Mouse (Mus musculus): ENCODE results near the gene Car11. TPM values are rescaled to one million over a fixed set of nuclear protein-coding genes. Genes with fewer than 3 reads are reported as not detected.

The Car11 gene
- total and polyA plus RNA-seq, 3 experiments, result 0.77 to 1.5 TPM; not detected in 1

DNA sequence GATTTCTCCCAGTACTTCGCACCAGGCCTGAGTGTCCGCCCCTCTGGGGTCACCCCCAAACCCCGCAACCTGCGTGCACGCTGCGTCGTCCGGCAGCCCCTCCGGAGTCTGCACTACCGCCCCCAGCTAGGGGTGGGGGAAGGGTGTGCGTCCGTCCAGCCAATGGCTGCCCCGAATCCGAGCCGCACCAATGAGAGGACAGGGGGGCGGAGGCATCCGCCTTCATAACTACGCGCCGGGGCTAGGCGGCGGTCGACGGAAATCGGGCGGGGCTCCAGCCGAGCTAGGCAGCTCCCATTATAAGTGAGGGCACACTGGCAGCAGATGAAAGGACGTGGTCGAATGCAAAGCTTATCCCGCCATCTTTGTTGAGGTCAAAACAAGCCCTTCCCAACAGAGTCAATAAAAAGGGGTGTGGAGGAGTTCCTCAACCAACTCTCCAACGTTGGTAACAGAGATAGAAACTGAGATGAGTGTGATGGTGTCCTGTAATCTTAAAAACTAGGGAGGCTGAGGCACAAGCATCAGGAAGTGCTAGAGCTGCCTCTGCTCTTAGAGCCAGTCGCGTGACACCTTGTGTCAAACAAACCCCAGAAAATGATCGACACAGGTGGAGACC lies 15.6 kb downstream of the Car11 start, which contains the start of gene Rpl18 (continued):
- TF ChIP-seq MXI1 (IDR thresholded peaks at IDR 0.05; ENCODE audit: low read depth, low read length) (peak; percentile 73), SIN3A (IDR thresholded peaks at IDR 0.05; ENCODE audit: low read length) (peak; percentile 97), GABPA (IDR thresholded peaks at IDR 0.05; ENCODE audit: low read depth, low read length) (0 out of 2 replicates have a peak, but pooled peaks have one; percentile 30), NELFE (IDR thresholded peaks at IDR 0.05; ENCODE audit: low read depth, low read length) (peak; percentile 47), MAZ (IDR thresholded peaks at IDR 0.05; ENCODE audit: low read depth, low read length) (peak; percentile 94; the same call in 1 of the 2 replicates), ELF1 (IDR thresholded peaks at IDR 0.05; ENCODE audit: low read depth, low read length) (peak; percentile 52; the same call in 1 of the 2 replicates), RCOR1 (IDR thresholded peaks at IDR 0.05; ENCODE audit: low read depth, low read length) (no peak), SMC3 (IDR thresholded peaks at IDR 0.05; ENCODE audit: low read depth, low read length) (no peak), EP300 (IDR thresholded peaks at IDR 0.05; ENCODE audit: low read depth in 1 of 2, low read length in 2 of 2) (no peak), ETS1 (IDR thresholded peaks at IDR 0.05; ENCODE audit: low read depth, low read length) (peak; percentile 73; the same call in 1 of the 2 replicates)

DNA sequence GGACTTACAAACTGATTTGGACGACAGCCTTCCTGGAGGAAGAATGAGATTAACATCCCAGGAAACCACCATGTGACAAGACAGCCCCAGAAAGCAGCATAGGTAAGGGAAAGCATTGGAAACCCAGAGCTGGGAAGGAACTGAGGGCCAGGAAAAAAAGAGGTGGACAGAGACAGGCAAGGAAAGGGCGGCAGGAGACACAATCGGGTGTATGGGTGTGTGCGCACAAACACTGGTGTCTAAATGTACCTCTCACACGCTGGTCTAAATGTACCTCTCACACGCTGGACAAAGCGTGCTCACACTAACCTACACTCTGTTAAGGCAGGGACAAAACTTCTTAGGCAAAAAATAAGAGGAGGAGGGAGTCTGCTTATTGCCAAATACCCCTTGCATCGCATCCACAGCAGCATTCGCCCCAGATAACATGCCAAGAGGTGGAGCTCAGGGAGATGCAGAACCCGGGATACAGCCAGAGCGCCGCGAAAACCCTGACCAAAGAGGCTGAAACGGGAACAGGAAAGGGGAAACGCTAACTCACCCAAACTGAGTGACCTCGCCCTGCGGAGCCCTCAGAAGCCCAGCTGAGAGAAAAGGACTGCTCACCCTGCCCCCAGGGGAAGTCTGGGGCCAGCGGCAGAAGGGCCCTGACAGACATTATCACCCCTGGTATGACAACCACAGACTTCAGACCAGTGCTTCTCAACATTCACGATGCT lies 16.3 kb downstream of the Car11 start:
- H3K27me3 ChIP-seq (ENCODE audit: control insufficient read depth in 1 of 2, insufficient read depth in 2 of 2, low read length in 2 of 2), result no peaks in the 10 kb centered on the region
- peak; percentile 56 for DNase-seq (ENCODE audit: low read depth, low spot score)
- H3K36me3 ChIP-seq (ENCODE audit: control insufficient read depth in 1 of 2, insufficient read depth in 2 of 2, low read length in 2 of 2), result peaks cover 2% of the 10 kb centered on the region in 2 experiments; a peak in 3 of 4 replicates
- H3K4me1 ChIP-seq (ENCODE audit: control insufficient read depth in 1 of 2, insufficient read depth in 2 of 2, low read length in 2 of 2), result peaks cover 0 to 5% of the 10 kb centered on the region in 2 experiments; a peak in 1 of 4 replicates
- peaks cover 48% of the 10 kb centered on the region for H3K79me2 ChIP-seq (ENCODE audit: control insufficient read depth, insufficient read depth, low read length, poor library complexity)
- no peaks in the 10 kb centered on the region for H3K9me3 ChIP-seq (replicated peaks; ENCODE audit: insufficient read depth, low read length)
- TF ChIP-seq MAX (IDR thresholded peaks at IDR 0.05; ENCODE audit: low read length), result 0 out of 2 replicates have a peak, but pooled peaks have one; percentile 19
- TF ChIP-seq MYB (IDR thresholded peaks at IDR 0.05; ENCODE audit: low read depth, low read length), result no peak
- H3K4me3 ChIP-seq (ENCODE audit: control insufficient read depth in 1 of 2, insufficient read depth in 1 of 2, low read depth in 2 of 2, low read length in 2 of 2), result peak overlapping the region; percentile 69 to 71
- peak overlapping the region; percentile 99 for H3K9ac ChIP-seq (ENCODE audit: control insufficient read depth, low read depth, low read length, poor library complexity, severe bottlenecking)
- peak overlapping the region; percentile 96 for H3K27ac ChIP-seq (ENCODE audit: control insufficient read depth, low read depth, low read length)

- H3K4me3 ChIP-seq (ENCODE audit: control insufficient read depth in 1 of 2, insufficient read depth in 1 of 2, low read depth in 2 of 2, low read length in 2 of 2), result peak overlapping the region; percentile 69 to 71
- no peak for DNase-seq (ENCODE audit: low read depth, low spot score)
- H3K9ac ChIP-seq (ENCODE audit: control insufficient read depth, low read depth, low read length, poor library complexity, severe bottlenecking), result peak overlapping the region; percentile 99
- H3K27ac ChIP-seq (ENCODE audit: control insufficient read depth, low read depth, low read length), result peak overlapping the region; percentile 96
- no peaks in the 10 kb centered on the region for H3K27me3 ChIP-seq (ENCODE audit: control insufficient read depth in 1 of 2, insufficient read depth in 2 of 2, low read length in 2 of 2)
- peaks cover 48% of the 10 kb centered on the region for H3K79me2 ChIP-seq (ENCODE audit: control insufficient read depth, insufficient read depth, low read length, poor library complexity)
- peaks cover 0 to 5% of the 10 kb centered on the region in 2 experiments; a peak in 1 of 4 replicates for H3K4me1 ChIP-seq (ENCODE audit: control insufficient read depth in 1 of 2, insufficient read depth in 2 of 2, low read length in 2 of 2)
- TF ChIP-seq POLR2AphosphoS2 (IDR thresholded peaks at IDR 0.05; ENCODE audit: low read length) (no peak; the same call in 1 of the 2 replicates), TBP (IDR thresholded peaks at IDR 0.05; ENCODE audit: low read depth, low read length) (no peak), JUND (IDR thresholded peaks at IDR 0.05; ENCODE audit: low read depth, low read length) (no peak), ZNF384 (IDR thresholded peaks at IDR 0.05; ENCODE audit: low read depth, low read length) (no peak), E2F4 (IDR thresholded peaks at IDR 0.05; ENCODE audit: borderline replicate concordance, low read depth, low read length) (no peak), CHD1 (IDR thresholded peaks at IDR 0.05; ENCODE audit: low read depth, low read length) (no peak; the same call in 1 of the 2 replicates), POLR2A (IDR thresholded peaks at IDR 0.05; ENCODE audit: control insufficient read depth in 1 of 2, insufficient read depth in 1 of 2, low read depth in 1 of 2, low read length in 2 of 2, poor library complexity in 1 of 2) (no peak), TAL1 (IDR thresholded peaks at IDR 0.05; ENCODE audit: low read length) (no peak), EP300 (IDR thresholded peaks at IDR 0.05; ENCODE audit: low read depth in 1 of 2, low read length in 2 of 2) (no peak), NRF1 (IDR thresholded peaks at IDR 0.05; ENCODE audit: insufficient read depth, low read depth, low read length, poor library complexity, severe bottlenecking) (no peak), NELFE (IDR thresholded peaks at IDR 0.05; ENCODE audit: low read depth, low read length) (no peak)
- no peaks in the 10 kb centered on the region for H3K9me3 ChIP-seq (replicated peaks; ENCODE audit: insufficient read depth, low read length)
- H3K36me3 ChIP-seq (ENCODE audit: control insufficient read depth in 1 of 2, insufficient read depth in 2 of 2, low read length in 2 of 2), result peaks cover 2% of the 10 kb centered on the region in 2 experiments; a peak in 3 of 4 replicates
These were observed 16.8 kb downstream of the Car11 start for GRCm38 (mm10) chr7:45716460-45716857.

Measured in MEL (cell line).